Mouse (Mus musculus) midbrain, embryonic 12.5 days (tissue): ENCODE results near the gene Map4k4. TPM values are rescaled to one million over a fixed set of nuclear protein-coding genes. Genes with fewer than 3 reads are reported as not detected.

ENCODE experiments used
- ATAC-seq: fragments of 200-750 bp; cut with Nextera tagmentation; 2 replicates; pipeline ENCODE4 v1.8.0; 2017; ENCODE audit warnings: low read depth, moderate TSS enrichment, moderate library complexity; ENCODE audit not compliant: low FRiP score
- H3K27ac ChIP-seq: fragments of 300-500 bp; sonication (generic); replicated peaks from 2 replicates; pipeline ENCODE4 v1.5.1; 2016; ENCODE audit warnings: mild to moderate bottlenecking
- H3K27me3 ChIP-seq: fragments of 300-500 bp; sonication (generic); 2 replicates; pipeline ENCODE4 v1.6.1; 2016; ENCODE audit warnings: mild to moderate bottlenecking
- H3K36me3 ChIP-seq: fragments of 300-500 bp; sonication (generic); 2 replicates; pipeline ENCODE4 v1.6.1; 2016
- H3K4me1 ChIP-seq: fragments of 300-500 bp; sonication (generic); 2 replicates; pipeline ENCODE4 v1.6.1; 2016
- H3K4me2 ChIP-seq: fragments of 300-500 bp; sonication (generic); replicated peaks from 2 replicates; pipeline ENCODE4 v1.6.1; 2016; ENCODE audit warnings: mild to moderate bottlenecking, moderate library complexity
- H3K4me3 ChIP-seq: fragments of 300-500 bp; sonication (generic); 2 replicates; pipeline ENCODE4 v1.5.1; 2016; ENCODE audit warnings: mild to moderate bottlenecking
- H3K9ac ChIP-seq: fragments of 300-500 bp; sonication (generic); replicated peaks from 2 replicates; pipeline ENCODE4 v1.6.1; 2016; ENCODE audit warnings: mild to moderate bottlenecking, moderate library complexity
- H3K9me3 ChIP-seq: fragments of 300-500 bp; sonication (generic); 2 replicates; pipeline ENCODE4 v1.6.1; 2016; ENCODE audit warnings: mild to moderate bottlenecking
- WGBS: fragments of 180-500 bp; shearing (Covaris S2); methylation state at CpG from one replicate; pipeline ENCODE4 v1.1.7; 2016; 5-methylcytosine and 5-hydroxymethylcytosine counted together
- polyA plus RNA-seq: library from polyadenylated mRNA; unstranded; fragments of >200 nt; fragmentation: Nextera tagmentation; extraction: Ambion mirVana; gene quantifications from 2 replicates; pipeline ENCODE4 v1.2.1, GENCODE M21; 2016

Map4k4 gene
- polyA plus RNA-seq, 1 experiment from 2014 or later, result 68.8 TPM

GRCm38 (mm10) chr1:40023748-40024147, 123.0 kb downstream of the Map4k4 start:
- 0 out of 2 replicates have a peak overlapping the region, but pooled peaks have one; percentile 15 for H3K27ac ChIP-seq
- no peak overlapping the region for H3K4me3 ChIP-seq
- no peak overlapping the region for H3K9ac ChIP-seq
- H3K27me3 ChIP-seq, result no peaks in the 10 kb centered on the region
- no peak overlapping the region for H3K4me2 ChIP-seq
- WGBS, result 75% methylated on average over 3 of the region's 3 CpGs
- peaks cover 88% of the 10 kb centered on the region for H3K36me3 ChIP-seq
- no peaks in the 10 kb centered on the region for H3K9me3 ChIP-seq
- no peak for ATAC-seq
- no peaks in the 10 kb centered on the region for H3K4me1 ChIP-seq

GRCm38 (mm10) chr1:40024554-40025320, 124.0 kb downstream of the Map4k4 start:
- peaks cover 80% of the 10 kb centered on the region for H3K36me3 ChIP-seq
- H3K4me1 ChIP-seq, result no peaks in the 10 kb centered on the region
- H3K27ac ChIP-seq, result no peak overlapping the region
- no peak overlapping the region for H3K4me3 ChIP-seq
- no peaks in the 10 kb centered on the region for H3K9me3 ChIP-seq
- no peak overlapping the region for H3K9ac ChIP-seq
- ATAC-seq, result no peak
- 95% methylated on average over 27 of the region's 27 CpGs for WGBS
- H3K4me2 ChIP-seq, result no peak overlapping the region
- no peaks in the 10 kb centered on the region for H3K27me3 ChIP-seq

GRCm38 (mm10) chr1:40025416-40025815, 124.7 kb downstream of the Map4k4 start:
- Histone ChIP-seq H3K4me1 (no peaks in the 10 kb centered on the region), H3K4me3 (no peak overlapping the region), H3K27me3 (no peaks in the 10 kb centered on the region), H3K4me2 (no peak overlapping the region), H3K27ac (no peak overlapping the region), H3K9ac (no peak overlapping the region), H3K9me3 (no peaks in the 10 kb centered on the region), H3K36me3 (peaks cover 73% of the 10 kb centered on the region)
- WGBS, result 90% methylated on average over 5 of the region's 5 CpGs
- no peak for ATAC-seq

- H3K9me3 ChIP-seq, result no peaks in the 10 kb centered on the region
- WGBS, result 84% methylated on average over 7 of the region's 7 CpGs
- no peak overlapping the region for H3K4me3 ChIP-seq
- H3K4me1 ChIP-seq, result no peaks in the 10 kb centered on the region
- H3K27ac ChIP-seq, result no peak overlapping the region
- no peak overlapping the region for H3K9ac ChIP-seq
- peak; percentile 47; the same call in 1 of the 2 replicates for ATAC-seq
- H3K4me2 ChIP-seq, result no peak overlapping the region
- peaks cover 58% of the 10 kb centered on the region for H3K36me3 ChIP-seq
- H3K27me3 ChIP-seq, result no peaks in the 10 kb centered on the region
Measured at GRCm38 (mm10) chr1:40027116-40027620, 126.5 kb downstream of the Map4k4 start.

- Histone ChIP-seq H3K4me2 (no peak overlapping the region), H3K9me3 (no peaks in the 10 kb centered on the region), H3K27ac (no peak overlapping the region), H3K4me1 (no peaks in the 10 kb centered on the region), H3K4me3 (no peak overlapping the region), H3K9ac (no peak overlapping the region), H3K36me3 (peaks cover 46% of the 10 kb centered on the region), H3K27me3 (no peaks in the 10 kb centered on the region)
- 88% methylated on average over 12 of the region's 12 CpGs for WGBS
- ATAC-seq, result no peak; the same call in 1 of the 2 replicates
Measured at GRCm38 (mm10) chr1:40028207-40028998, 127.7 kb downstream of the Map4k4 start.

- ATAC-seq, result no peak
- H3K27me3 ChIP-seq, result no peaks in the 10 kb centered on the region
- WGBS, result 96% methylated on average over 5 of the region's 5 CpGs
- H3K9ac ChIP-seq, result no peak overlapping the region
- no peaks in the 10 kb centered on the region for H3K4me1 ChIP-seq
- H3K4me2 ChIP-seq, result no peak overlapping the region
- H3K27ac ChIP-seq, result no peak overlapping the region
- peaks cover 34% of the 10 kb centered on the region for H3K36me3 ChIP-seq
- H3K9me3 ChIP-seq, result no peaks in the 10 kb centered on the region
- no peak overlapping the region for H3K4me3 ChIP-seq
Measured at GRCm38 (mm10) chr1:40029597-40029996, 128.9 kb downstream of the Map4k4 start.

GRCm38 (mm10) chr1:40030287-40030975, 129.7 kb downstream of the Map4k4 start:
- no peak overlapping the region for H3K9ac ChIP-seq
- ATAC-seq, result no peak
- no peak overlapping the region for H3K4me3 ChIP-seq
- no peak overlapping the region for H3K27ac ChIP-seq
- WGBS, result 85% methylated on average over 14 of the region's 14 CpGs
- H3K4me2 ChIP-seq, result no peak overlapping the region
- H3K36me3 ChIP-seq, result peaks cover 25% of the 10 kb centered on the region
- no peaks in the 10 kb centered on the region for H3K27me3 ChIP-seq
- H3K9me3 ChIP-seq, result no peaks in the 10 kb centered on the region
- no peaks in the 10 kb centered on the region for H3K4me1 ChIP-seq

- H3K27ac ChIP-seq, result no peak overlapping the region
- no peak overlapping the region for H3K4me3 ChIP-seq
- no peaks in the 10 kb centered on the region for H3K27me3 ChIP-seq
- no peak for ATAC-seq
- no peak overlapping the region for H3K9ac ChIP-seq
- WGBS, result 91% methylated on average over 8 of the region's 8 CpGs
- no peaks in the 10 kb centered on the region for H3K4me1 ChIP-seq
- H3K36me3 ChIP-seq, result peaks cover 20% of the 10 kb centered on the region
- H3K4me2 ChIP-seq, result no peak overlapping the region
- no peaks in the 10 kb centered on the region for H3K9me3 ChIP-seq
Measured at GRCm38 (mm10) chr1:40030976-40031356, 130.3 kb downstream of the Map4k4 start.

GRCm38 (mm10) chr1:40031626-40032025, 130.9 kb downstream of the Map4k4 start:
- no peaks in the 10 kb centered on the region for H3K4me1 ChIP-seq
- no peak for ATAC-seq
- H3K27ac ChIP-seq, result no peak overlapping the region
- no peaks in the 10 kb centered on the region for H3K27me3 ChIP-seq
- H3K4me3 ChIP-seq, result no peak overlapping the region
- peaks cover 15% of the 10 kb centered on the region for H3K36me3 ChIP-seq
- 89% methylated on average over 2 of the region's 2 CpGs for WGBS
- no peak overlapping the region for H3K9ac ChIP-seq
- H3K9me3 ChIP-seq, result no peaks in the 10 kb centered on the region
- H3K4me2 ChIP-seq, result no peak overlapping the region

- no peak overlapping the region for H3K27ac ChIP-seq
- H3K4me3 ChIP-seq, result no peak overlapping the region
- H3K4me2 ChIP-seq, result no peak overlapping the region
- no peaks in the 10 kb centered on the region for H3K4me1 ChIP-seq
- no peaks in the 10 kb centered on the region for H3K9me3 ChIP-seq
- no peak overlapping the region for H3K9ac ChIP-seq
- WGBS, result 86% methylated on average over 4 of the region's 4 CpGs
- H3K36me3 ChIP-seq, result peaks cover 1% of the 10 kb centered on the region; the same call in 1 of the 2 replicates
- H3K27me3 ChIP-seq, result no peaks in the 10 kb centered on the region
- no peak for ATAC-seq
Measured at GRCm38 (mm10) chr1:40033315-40033714, 132.6 kb downstream of the Map4k4 start.

GRCm38 (mm10) chr1:40033743-40034420, 133.2 kb downstream of the Map4k4 start:
- no peak for ATAC-seq
- no peak overlapping the region for H3K27ac ChIP-seq
- 77% methylated on average over 12 of the region's 12 CpGs for WGBS
- no peak overlapping the region for H3K9ac ChIP-seq
- H3K9me3 ChIP-seq, result no peaks in the 10 kb centered on the region
- no peak overlapping the region for H3K4me2 ChIP-seq
- no peak overlapping the region for H3K4me3 ChIP-seq
- no peaks in the 10 kb centered on the region for H3K27me3 ChIP-seq
- no peaks in the 10 kb centered on the region for H3K36me3 ChIP-seq
- H3K4me1 ChIP-seq, result no peaks in the 10 kb centered on the region
